Mouse (Mus musculus) liver (tissue): Measurements from ENCODE around the gene Spatc1l.

ENCODE experiments used
- DNase-seq: peaks from one replicate; pipeline ENCODE4 v3.0.0-alpha.2; 2020; ENCODE audit warnings: mixed read lengths

Spatc1l gene

GRCm38 (mm10) chr10:76561972-76562371 is at the start of gene Spatc1l:
Gene Spatc1l, plus strand, starts transcription at chr10:76562272.
- DNase-seq, result no peak

GRCm38 (mm10) chr10:76512965-76513583 is 49.0 kb upstream of the Spatc1l start:
- peak; percentile 84 for DNase-seq

GRCm38 (mm10) chr10:76530922-76531321 is 31.1 kb upstream of the Spatc1l start:
- no peak for DNase-seq

- peak; percentile 98 for DNase-seq
Measured at GRCm38 (mm10) chr10:76531375-76531774, 30.7 kb upstream of the Spatc1l start, which contains the start of gene Lss. Gene Lss, plus strand, starts transcription at chr10:76531588.

GRCm38 (mm10) chr10:76531828-76532227 is 30.2 kb upstream of the Spatc1l start:
- DNase-seq, result no peak

- DNase-seq, result no peak
Measured at GRCm38 (mm10) chr10:76535526-76535925, 26.5 kb upstream of the Spatc1l start.

- no peak for DNase-seq
Measured at GRCm38 (mm10) chr10:76537619-76538018, 24.5 kb upstream of the Spatc1l start.

- no peak for DNase-seq
Measured at GRCm38 (mm10) chr10:76541336-76542085, 20.6 kb upstream of the Spatc1l start.

- DNase-seq, result no peak
Measured at GRCm38 (mm10) chr10:76542636-76543375, 19.3 kb upstream of the Spatc1l start.

GRCm38 (mm10) chr10:76546566-76546965 is 15.5 kb upstream of the Spatc1l start:
- DNase-seq, result no peak

- DNase-seq, result no peak
Measured at GRCm38 (mm10) chr10:76548218-76548617, 13.9 kb upstream of the Spatc1l start.

- no peak for DNase-seq
Measured at GRCm38 (mm10) chr10:76550458-76550857, 11.6 kb upstream of the Spatc1l start.

GRCm38 (mm10) chr10:76551556-76551955 is 10.5 kb upstream of the Spatc1l start:
- DNase-seq, result no peak

GRCm38 (mm10) chr10:76554061-76554460 is 8.0 kb upstream of the Spatc1l start:
- no peak for DNase-seq

GRCm38 (mm10) chr10:76569996-76570685 is 8.1 kb downstream of the Spatc1l start:
- no peak for DNase-seq

- no peak for DNase-seq
Measured at GRCm38 (mm10) chr10:76571070-76571469, 9.0 kb downstream of the Spatc1l start.

GRCm38 (mm10) chr10:76572151-76572550 is 10.1 kb downstream of the Spatc1l start:
- DNase-seq, result no peak

- peak; percentile 35 for DNase-seq
Measured at GRCm38 (mm10) chr10:76575374-76575773, 13.3 kb downstream of the Spatc1l start, which contains the start of gene Ftcd. Gene Ftcd, plus strand, starts transcription at chr10:76575648.

- peak; percentile 61 for DNase-seq
Measured at GRCm38 (mm10) chr10:76576920-76577319, 14.8 kb downstream of the Spatc1l start.

GRCm38 (mm10) chr10:76584138-76584537 is 22.1 kb downstream of the Spatc1l start:
- no peak for DNase-seq

- DNase-seq, result no peak
Measured at GRCm38 (mm10) chr10:76586190-76586589, 24.1 kb downstream of the Spatc1l start.

GRCm38 (mm10) chr10:76590197-76590596 is 28.1 kb downstream of the Spatc1l start:
- DNase-seq, result no peak

GRCm38 (mm10) chr10:76596338-76596737 is 34.3 kb downstream of the Spatc1l start:
- no peak for DNase-seq
